Mouse (Mus musculus): Measurements from ENCODE around the gene Kcne1.

DNA sequence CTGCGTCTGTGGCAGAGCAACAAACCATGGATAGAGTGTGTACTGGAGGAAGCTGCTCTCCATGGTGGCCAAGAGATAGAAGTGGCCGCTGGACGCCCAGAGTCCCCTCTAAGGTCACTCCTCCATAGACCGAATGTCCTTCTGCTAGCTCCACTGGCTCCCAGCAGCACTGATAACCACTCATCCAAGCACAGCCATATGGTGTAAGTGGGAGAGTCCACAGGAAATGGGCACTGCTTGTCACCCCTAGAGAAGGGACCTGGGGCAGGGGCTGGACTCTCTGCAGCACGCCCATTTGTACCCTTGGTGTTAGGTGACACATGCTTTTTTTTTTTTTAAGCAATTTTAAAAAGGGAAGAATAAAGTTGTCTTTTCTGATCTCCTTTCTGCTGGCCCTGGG, 28.3 kb downstream of the Kcne1 start:
- TF ChIP-seq CTCF (IDR thresholded peaks at IDR 0.05), result no peak
- TF ChIP-seq EP300 (IDR thresholded peaks at IDR 0.05), result no peak

Data from lung, postnatal 0 days (tissue).